Mouse (Mus musculus): ENCODE results near the gene Chn2.

Gene Chn2

DNA sequence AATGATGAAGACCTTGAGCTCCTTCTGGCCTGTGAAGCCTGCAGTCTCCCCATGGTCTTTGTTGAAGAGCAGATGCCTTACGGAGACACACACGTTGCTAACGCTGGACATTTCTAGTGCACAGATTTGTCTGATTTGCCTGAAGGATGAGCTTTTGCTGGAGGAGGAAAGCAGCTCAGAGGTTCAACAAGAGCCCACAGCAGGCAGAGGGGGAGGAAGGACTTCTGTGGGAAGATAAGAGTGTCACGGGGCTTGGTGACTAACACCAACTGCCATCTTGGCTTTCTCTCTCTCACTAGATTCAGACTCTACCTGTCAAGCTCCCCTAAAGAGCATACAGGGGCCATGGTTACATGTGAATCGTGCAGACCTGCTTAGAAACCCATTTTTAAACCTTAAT lies 37.3 kb downstream of the Chn2 start:
- DNase-seq (ENCODE audit: low spot score in 2 of 2), result no peak

DNA sequence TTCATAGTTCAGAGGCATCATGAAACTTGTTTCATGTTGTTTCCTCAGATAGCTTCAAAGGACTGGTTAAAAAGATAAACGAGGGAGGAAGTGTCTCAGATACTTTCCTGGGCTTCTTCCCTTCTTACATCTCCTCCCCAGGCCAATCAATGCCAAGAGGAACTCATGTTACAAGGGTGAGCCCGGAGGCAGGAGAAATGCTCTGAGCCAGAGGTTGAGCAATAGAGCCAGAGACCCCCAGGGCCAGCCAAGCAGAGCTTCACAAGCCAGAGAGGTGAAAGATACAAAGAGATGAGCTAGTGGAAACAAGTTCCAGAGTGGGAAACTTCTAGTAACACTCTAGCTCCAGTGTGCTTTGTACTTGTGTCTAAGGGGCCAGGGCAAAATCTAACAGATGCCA lies 38.9 kb downstream of the Chn2 start:
- DNase-seq (ENCODE audit: low spot score in 2 of 2), result no peak

DNA sequence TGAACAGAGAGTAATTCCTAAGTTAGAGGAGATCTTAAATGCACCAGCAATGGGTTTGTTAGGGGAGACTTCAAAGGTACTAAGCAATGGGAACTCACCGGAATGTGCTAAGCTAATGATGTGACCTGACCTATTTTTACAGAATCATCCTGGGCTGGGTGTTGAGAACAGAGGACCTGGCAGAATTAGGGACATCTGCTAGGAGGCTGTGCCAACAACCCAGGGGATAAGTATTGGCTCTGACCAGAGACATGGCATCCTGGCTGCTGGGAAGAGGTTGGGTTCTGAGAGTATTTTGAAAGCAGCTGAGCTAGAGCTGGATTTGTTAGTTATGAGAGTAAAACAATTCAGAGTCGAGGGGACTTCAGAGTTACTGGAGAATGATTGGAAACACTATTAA lies 40.5 kb downstream of the Chn2 start:
- no peak for DNase-seq (ENCODE audit: low spot score in 2 of 2)

DNA sequence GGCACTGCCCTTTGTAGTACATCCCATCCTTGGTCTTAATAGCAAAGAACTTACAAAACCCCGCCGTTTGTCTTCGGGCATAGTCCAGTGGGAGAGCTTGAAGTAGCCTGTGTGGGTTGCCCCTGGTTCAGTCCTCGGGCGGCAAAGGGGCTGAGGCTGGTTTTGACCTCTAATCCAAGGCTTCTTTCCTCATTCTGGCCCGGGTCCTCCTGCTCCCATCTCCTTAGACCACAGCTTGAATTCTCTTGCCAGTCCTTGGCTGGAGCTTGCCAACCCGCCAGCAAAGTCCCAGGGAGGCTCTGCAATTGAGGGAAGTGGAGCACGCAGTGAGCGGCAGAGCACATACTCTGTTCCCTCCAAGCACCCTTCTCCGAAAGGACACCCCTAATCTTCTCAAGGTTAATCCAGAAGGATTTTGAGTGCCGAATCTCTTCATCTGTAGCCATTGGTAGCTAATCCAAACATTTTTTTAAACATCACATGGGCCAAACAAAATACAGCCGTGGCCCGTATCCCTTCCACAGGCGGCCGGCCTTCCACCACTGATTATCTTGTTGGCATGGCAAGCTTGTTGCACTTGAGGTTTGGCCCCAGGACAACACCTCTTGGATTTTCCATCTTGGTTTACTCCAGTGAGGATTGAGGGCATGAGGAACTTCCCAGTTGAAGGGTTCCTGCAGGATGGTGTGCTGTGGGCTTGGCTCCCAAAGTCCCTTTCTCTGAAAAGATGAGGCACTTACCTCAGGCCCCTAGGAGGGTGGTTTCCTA lies 41.3 kb downstream of the Chn2 start:
- no peak for DNase-seq (ENCODE audit: low spot score in 2 of 2)

DNA sequence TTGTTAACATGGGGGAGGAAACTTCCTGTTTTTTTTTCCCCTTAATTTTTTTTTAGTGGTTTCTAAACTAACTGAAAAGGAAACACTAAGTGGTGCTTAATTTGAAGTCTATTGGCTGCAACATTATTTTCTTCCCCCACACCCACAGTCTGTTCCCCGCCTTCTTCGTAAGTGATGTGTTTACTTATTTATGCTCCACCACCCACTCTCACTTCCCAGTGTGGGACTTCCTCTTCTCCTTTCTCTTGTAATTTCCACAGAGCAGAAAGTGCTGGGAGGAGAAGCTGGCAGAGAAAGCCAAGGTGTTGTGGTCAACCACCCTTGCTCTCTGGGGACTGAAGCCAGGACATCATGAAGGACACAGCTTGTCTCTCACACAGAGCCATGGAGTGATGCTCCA lies 43.2 kb downstream of the Chn2 start:
- no peak for DNase-seq (ENCODE audit: low spot score in 2 of 2)

DNA sequence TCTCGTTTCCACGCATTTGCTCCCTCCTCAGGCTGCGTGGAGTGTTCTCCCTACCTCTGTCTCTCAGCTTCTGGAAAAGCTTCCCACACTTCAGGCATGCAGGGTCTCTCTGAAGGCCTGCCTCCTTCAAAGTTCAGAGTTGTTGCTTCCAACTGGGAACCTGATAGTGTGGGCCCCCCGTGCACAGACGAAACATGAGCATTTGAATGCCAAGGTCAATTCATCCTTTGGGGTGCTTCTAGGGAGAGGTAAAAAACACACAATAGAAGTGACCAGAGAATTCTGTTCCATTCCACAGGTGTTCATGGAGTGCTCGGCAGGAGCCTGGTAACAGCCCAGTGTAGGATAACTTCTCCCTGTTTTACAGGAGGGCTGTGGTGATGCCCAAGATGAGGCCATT lies 44.7 kb downstream of the Chn2 start:
- no peak for DNase-seq (ENCODE audit: low spot score in 2 of 2)

DNA sequence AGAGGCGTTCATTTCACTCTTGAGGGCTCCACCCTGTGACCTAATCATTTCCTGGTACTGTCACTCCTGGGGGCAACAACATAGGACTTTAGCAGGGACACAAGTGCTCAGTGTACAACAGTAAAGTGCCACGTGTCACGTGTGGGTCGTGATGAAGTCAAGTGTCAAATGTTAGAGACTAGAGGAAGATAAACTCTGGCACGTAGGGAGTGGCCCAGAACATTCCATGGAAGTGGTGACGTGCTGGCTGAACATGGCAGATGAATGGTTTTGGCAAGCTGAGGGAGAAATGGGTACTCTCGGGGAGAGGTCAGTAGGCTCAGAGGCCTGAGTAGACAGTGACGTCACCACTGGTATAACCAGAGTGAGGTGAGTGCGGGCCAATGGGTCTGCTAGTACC lies 45.7 kb downstream of the Chn2 start:
- no peak for DNase-seq (ENCODE audit: low spot score in 2 of 2)

DNA sequence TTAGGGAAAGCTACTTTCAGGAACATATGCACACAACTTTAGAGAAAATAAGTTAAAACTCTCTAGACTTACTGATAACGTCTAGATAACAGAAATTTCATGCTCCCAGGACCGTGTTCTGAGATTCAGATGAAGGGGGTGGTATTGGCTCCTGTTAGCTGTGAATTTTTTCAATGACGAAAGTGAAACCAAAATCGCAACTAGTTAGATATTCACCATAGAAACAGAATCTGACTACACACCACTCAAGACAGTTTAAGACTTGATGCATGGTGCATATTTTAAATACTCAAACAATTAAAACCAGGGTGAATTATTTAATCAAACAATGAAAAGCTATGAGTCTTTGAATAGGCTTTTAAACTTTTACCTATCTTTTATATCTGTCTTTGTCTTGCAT lies 48.8 kb downstream of the Chn2 start:
- no peak for DNase-seq (ENCODE audit: low spot score in 2 of 2)

DNA sequence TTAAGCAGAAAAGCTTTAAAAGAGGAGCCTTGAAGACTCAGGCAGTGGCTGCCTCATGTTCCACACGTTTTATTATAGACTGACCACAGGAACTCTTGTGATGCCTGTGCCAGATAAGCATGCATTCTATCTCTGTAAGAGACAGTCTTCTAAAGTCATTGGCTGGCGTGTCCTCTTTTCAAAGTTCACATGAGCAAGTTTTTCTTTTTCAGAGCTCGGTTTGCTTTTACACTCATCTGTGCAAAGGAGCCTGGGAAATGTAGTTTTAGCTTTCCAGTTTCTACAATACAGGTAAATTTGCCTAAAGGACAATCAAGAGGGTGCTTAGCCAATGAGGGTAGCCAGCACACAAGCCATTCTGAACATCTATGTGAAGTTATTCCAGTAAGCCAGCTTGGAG lies 51.5 kb downstream of the Chn2 start:
- DNase-seq (ENCODE audit: low spot score in 2 of 2), result no peak

DNA sequence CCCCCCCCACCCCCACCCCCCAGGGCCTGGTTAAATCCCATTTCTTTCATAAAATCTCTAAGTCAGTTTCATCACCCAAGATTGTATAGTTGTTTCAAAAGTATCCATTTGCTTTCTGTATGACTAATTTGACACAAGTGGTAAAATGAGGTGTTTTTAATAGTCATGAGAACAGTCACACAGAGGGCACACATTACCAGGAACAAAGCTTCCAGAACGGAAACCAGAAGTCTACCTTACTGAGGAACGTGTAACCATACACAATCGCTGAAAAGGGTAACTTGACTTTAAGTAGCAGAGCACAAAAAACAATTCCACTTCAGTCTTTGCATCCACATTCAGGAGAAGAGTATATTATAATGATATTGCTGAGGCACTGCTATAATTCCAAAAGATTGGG lies 53.6 kb downstream of the Chn2 start:
- no peak for DNase-seq (ENCODE audit: low spot score in 2 of 2)

DNA sequence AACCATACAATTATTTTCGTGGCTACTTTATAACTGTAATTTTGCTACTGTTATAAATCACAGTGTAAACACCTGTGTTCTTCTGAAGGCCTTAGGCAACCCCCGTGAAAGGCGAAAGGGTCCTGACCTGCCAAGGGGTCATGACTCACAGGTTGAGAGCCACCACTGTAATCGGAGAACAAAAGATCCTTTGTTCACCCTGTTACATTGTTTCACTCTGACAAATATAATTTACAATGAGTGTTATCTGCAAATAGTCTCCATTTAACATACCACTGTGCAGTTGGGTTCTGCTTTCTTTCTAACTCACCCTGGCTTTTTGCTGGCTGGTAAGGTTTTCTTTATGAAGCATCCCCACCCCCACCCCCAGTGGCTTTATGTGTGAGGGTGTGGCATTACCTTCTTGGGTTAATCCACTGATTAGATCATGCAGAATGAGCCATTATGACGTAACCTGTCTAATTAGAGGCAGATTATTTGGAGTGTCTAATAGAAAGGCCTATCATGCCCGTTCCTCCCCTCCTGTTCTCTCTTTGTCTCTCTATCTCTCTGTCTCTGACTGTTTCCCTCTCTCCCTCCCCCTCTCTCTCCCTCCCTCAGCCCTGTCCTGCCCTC lies 56.9 kb downstream of the Chn2 start:
- DNase-seq (ENCODE audit: low spot score in 2 of 2), result no peak

DNA sequence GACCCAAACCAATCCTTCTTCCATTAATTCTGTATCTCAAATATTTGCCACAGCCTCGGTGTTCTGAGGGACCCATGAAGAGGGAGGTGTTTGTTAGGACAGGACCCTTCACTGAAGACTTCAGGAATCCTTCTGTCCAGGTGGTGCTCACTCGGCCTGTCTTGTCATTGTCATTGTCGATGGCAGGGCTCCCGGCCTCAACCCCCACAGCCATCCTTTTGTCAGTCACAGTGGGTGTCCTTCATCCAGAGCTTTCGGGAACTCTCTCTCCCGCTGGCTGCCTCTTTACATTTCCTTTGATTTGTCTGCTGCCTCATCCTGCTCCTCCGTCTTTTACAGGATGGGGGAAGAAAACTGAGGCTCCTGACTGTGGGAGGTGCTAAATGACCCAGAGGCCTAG lies 57.5 kb downstream of the Chn2 start:
- DNase-seq (ENCODE audit: low spot score in 2 of 2), result no peak

DNA sequence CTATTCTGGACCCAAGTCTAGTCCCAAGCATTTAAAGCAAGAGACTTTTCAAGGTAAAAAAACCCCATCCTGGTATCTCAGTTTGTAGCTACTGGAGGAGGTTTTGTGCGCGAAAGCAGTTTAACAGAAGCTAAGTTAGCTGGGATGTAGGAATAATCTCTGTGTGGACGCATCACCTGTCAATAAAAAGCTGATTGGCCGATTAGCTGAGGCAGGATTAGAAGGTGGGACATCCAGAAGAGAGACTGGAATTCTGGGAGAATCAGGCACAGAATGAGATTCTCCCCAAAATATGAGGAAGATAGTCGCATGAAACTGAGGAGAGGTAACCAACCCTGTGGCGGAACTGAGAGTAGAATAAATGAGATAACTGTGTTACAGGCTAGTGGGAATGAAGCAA lies 59.0 kb downstream of the Chn2 start:
- DNase-seq (ENCODE audit: low spot score in 2 of 2), result no peak

DNA sequence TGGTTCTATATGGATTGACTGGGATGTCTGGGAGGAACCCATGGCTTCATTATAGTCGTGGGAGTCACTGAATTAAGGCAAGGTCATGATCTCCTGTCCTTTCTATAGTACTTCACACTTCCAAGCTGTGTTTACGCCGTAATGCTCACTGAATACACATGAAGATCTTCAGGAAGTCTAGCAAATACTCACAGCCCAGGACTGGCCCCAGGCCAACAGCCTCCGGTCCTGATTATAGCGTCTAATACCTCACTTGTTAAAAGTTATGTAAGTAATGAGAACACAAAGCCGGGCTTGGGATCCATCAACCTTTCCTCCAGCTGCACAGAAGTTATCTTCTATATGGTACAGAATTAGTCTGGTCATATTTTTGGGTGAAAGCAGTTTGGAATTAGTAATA lies 60.3 kb downstream of the Chn2 start:
- no peak for DNase-seq (ENCODE audit: low spot score in 2 of 2)

DNA sequence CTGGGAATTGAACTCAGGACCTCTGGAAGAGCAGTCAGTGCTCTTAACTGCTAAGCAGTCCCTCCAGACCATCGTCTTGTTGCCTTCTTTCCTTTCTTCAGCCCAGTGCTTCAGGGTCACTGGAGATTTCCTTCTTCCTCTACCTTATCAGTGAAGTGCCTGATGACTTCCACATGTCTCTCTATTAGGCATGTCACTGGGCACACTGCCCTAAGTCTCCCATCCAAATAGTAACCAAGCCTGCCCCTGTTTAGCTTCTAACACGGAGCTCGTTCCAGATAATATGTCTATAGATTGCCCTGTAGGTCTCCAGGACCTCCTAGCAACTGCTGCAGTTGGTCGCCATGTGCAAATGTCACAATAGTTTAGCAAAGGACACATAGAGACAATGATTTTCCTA lies 62.9 kb downstream of the Chn2 start:
- DNase-seq (ENCODE audit: low spot score in 2 of 2), result no peak

DNA sequence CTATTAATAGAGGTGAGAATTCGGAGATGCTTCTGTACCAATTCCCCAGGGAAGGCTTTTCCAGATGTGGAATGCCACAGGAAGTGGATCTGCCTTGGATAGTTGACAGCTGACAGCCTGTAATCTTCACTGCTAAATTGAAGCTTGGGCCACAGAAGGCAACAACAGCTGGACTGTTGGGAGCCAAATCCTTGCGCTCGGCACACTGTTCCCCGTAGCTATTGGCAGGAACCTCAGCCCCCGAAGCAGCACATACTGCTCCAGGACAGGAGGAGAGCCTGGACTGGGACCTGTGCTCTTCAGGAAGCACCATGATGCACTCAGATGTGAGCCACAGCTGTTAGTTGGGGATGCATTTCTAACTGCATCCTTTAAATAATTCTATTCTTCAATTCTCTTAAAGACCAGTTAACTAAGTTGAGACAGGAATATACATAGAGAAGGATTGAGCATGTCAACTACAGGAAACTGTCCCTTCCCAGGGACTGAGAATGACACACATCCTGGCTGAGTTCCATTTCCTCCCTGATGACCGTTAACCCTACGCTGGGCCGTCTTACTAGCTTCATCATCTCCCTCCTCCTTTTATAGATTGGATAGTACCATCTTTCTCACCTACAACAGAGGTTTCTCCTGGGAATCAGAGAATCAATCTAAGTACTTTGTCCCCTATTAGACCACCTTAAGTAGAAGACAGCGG lies 64.1 kb downstream of the Chn2 start:
- DNase-seq (ENCODE audit: low spot score in 2 of 2), result no peak

DNA sequence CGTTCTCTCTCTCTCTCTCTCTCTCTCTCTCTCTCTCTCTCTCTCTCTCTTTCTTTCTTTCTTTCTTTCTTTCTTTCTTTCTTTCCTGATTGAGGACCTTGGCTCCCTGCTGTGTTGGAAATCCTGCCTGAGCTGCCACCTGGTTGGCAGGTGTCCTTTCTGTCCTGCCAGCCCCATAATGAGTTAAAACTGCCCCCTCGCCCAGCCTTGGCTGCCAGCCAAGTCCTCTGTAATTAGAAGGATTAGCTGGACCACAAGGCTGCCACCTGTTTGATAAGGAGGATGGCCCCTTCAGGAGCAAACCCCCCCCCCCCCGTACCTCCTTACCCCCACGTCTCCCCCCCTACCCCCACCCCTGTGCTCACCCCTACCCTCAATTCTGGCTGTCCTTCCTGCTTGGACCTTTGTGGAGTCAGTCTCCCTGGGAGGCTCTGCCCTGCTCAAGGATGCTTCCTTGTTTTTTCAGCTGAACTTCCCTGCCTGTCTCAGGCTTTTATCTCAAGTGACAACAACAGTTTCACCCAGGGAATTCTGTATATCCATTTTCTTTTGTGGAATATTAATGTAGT lies 72.1 kb downstream of the Chn2 start:
- no peak for DNase-seq (ENCODE audit: low spot score in 2 of 2)

DNA sequence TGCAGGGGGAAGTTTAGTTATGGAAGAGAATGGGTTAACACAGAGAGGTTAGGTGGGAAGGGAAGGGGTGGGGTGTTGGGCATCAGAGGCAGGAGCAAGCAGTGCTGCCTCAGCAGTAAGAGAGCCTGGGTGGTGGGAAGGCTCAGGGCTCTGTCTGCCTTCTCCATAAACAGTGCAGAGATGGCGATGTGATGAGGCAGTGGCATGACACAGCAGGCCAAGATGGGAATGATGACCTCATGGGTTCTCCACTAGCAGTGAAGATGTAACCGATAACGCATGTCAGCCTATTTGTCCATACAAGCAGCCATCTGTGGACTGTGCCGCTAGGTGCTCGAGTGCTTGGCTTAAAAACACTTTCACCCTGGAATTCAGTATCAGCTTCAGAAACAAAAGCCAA lies 74.0 kb downstream of the Chn2 start:
- no peak for DNase-seq (ENCODE audit: low spot score in 2 of 2)

DNA sequence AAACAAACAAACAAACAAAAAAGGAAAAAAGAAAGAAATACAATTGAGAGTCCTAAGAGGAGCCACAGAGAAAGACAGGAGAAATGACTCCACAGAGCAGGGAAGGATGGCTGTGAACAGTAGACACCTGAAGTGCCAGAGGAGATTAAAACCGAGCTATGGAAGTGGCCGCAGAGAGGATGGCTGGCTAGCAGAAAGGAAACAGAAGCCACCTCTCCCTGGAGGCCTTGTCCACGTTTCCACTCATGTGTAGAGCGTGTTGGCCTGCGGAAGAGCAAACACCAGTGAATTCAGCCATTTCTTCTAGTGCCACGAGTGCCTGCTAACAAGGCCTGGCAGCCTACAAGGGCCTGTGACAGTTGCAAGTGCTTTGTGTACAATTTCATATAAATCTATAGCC lies 75.1 kb downstream of the Chn2 start:
- no peak for DNase-seq (ENCODE audit: low spot score in 2 of 2)

DNA sequence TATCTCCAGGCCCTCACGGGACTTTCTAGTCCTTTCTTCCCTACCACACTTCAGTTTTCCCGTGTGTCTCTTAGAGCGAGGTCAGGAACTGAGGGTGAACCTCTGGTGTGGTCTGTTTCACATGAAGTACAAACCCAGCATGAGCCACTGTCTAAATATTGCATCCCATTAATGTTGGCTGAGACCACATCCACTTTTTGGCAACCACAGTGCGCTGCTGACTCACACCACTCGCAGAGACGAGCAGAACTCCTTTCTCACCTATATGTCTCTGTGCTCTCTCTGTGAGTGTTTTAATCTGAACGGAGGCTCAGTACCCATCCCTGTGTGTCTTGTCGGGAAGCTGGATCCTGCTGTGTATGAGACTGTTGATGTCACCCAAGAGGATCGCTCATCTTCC lies 76.9 kb downstream of the Chn2 start:
- no peak for DNase-seq (ENCODE audit: low spot score in 2 of 2)

DNA sequence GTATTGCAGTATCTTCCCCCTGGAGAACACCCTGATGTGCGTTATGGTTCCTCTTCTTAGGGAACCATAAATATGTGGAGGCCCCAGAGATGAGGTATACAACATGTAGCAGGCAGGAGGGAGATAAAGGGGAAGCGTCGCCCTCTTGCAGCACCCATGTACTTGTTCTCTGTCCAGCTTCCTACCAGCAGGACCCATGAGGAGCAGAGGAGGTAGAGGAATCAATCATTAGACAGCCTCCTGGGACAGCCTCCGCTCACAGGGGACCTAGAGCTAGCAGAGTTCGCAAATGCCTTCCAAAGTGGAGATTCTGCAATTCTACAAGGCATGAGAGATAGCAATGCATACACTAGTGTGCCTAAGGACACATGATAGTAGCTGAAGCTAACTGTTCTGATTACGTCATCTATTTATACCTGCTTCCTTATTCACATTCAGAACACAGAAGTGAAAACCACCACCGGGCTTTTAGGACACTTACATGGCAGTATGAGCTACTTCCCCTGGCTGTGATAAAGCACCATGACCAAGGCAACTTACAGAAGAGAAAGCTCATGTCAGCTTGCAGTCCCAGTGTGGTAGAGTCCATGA lies 77.7 kb downstream of the Chn2 start:
- peak in 1 of 2 experiments; percentile 14 for DNase-seq (ENCODE audit: low spot score in 2 of 2)

DNA sequence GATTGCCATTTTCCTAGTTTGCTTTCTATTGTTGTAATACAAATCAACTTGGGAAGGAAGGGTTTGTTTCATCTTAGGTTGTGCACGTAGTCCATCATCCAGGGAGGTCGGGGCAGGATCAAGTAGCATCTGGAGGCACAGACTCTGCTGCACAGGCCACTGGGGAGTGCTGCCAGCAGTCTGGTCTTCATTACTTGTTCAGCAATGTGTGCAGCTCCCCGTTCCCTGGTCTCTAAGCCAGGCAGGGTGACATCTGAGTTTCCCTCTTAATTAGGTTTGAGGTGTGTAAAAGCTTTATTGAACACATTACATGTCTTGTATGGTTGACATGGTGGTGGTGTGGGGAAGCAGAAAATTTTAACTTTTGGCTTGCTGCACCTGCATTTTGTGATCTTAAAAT lies 79.0 kb downstream of the Chn2 start:
- DNase-seq (ENCODE audit: low spot score in 2 of 2), result no peak

DNA sequence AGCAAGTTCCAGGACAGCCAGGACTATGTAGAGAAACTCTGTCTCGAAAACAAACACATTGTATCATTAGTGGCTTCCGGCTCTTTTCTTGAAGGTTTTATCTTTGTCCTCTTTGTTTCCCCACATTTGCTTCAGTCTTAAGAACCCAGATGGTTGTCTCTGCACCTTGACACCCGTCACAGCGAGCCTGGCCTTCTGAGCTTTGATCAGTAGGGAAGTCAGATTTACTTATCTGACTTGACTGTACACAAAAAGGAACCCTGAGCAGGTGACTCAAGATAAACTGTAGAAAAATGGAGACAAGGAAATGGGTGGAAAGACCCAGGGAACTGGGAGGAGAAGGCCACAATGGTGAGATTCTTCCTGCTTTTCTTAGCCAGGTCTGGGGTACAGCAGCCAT lies 79.5 kb downstream of the Chn2 start:
- no peak for DNase-seq (ENCODE audit: low spot score in 2 of 2)

Data from spleen, postnatal 14 days (tissue).